Mouse (Mus musculus): ENCODE data around the gene Twnk. TPM values are rescaled to one million over a fixed set of nuclear protein-coding genes. Genes with fewer than 3 reads are reported as not detected.
A peak's percentile ranks its signal among the peaks of the same experiment; 100 is the strongest.

The Twnk gene
- polyA plus RNA-seq, 1 experiment from 2014 or later: 7.9 TPM

DNA sequence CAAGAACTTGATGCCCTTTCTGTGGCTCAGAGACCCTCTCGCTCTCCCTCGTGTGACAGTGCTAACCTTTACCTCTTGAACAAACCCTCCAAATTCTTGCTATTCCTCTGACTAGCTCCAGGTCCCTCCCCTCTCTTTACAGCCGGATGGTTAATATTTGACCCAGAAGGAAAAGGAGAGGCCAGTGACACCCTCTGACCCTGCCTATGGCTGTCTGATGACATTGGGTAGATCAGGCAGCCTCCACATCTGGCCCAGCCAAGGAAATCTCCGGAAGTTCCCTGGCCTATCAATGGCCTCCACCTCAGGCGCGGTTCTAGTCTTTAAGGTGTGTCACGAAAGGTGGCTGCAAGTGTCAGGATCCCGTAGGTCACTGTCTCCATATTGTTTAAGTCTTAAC is 14.4 kb upstream of the Twnk start:
- 62% methylated on average over 8 of the region's 8 CpGs for WGBS
- no peak overlapping the region for H3K27ac ChIP-seq (replicated peaks)
- H3K9me3 ChIP-seq (ENCODE audit: control insufficient read depth, low read length): no peaks in the 10 kb centered on the region
- no peak overlapping the region for H3K9ac ChIP-seq (ENCODE audit: low read length)
- ATAC-seq (ENCODE audit: low FRiP score, low TSS enrichment) (peak; percentile 24; the same call in 1 of the 2 replicates), DNase-seq (ENCODE audit: low spot score) (no peak)
- H3K36me3 ChIP-seq (ENCODE audit: control insufficient read depth, insufficient read depth, low read length): no peaks in the 10 kb centered on the region
- no peak overlapping the region for H3K4me3 ChIP-seq (ENCODE audit: low read depth, low read length)
- no peak for TF ChIP-seq CTCF (IDR thresholded peaks at IDR 0.05; ENCODE audit: low read depth)
- TF ChIP-seq EP300 (optimal IDR thresholded peaks at IDR 0.05): no peak
- no peaks in the 10 kb centered on the region; the same call in 1 of the 2 replicates for H3K4me1 ChIP-seq (replicated peaks; ENCODE audit: control insufficient read depth, insufficient read depth)
- H3K4me2 ChIP-seq (replicated peaks; ENCODE audit: low read depth): no peak overlapping the region
- H3K27me3 ChIP-seq (ENCODE audit: control insufficient read depth, insufficient read depth, low read length): no peaks in the 10 kb centered on the region

DNA sequence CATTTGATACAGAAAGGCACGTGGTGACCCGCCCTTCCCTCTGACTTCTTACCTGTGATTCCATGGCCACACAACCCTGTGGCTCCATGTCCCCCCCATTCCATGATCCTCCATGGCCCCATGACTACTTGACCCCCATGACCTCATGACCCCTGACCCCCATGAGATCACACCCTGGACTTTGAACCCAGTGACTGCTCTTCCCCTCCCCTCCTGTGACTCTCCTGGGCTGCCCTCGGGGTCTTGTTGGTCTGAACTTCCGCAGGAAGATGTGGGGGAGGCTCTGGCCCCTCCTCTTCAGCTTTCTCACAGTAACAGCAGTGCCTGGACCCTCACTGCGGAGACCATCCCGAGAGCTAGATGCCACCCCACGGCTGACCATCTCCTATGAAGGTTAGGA is 13.2 kb upstream of the Twnk start:
- Histone ChIP-seq H3K27ac (replicated peaks) (no peak overlapping the region), H3K4me2 (replicated peaks; ENCODE audit: low read depth) (no peak overlapping the region), H3K27me3 (ENCODE audit: control insufficient read depth, insufficient read depth, low read length) (no peaks in the 10 kb centered on the region), H3K36me3 (ENCODE audit: control insufficient read depth, insufficient read depth, low read length) (no peaks in the 10 kb centered on the region), H3K9ac (ENCODE audit: low read length) (no peak overlapping the region), H3K9me3 (ENCODE audit: control insufficient read depth, low read length) (no peaks in the 10 kb centered on the region), H3K4me1 (replicated peaks; ENCODE audit: control insufficient read depth, insufficient read depth) (no peaks in the 10 kb centered on the region; the same call in 1 of the 2 replicates), H3K4me3 (ENCODE audit: low read depth, low read length) (no peak overlapping the region)
- 52% methylated on average over 7 of the region's 7 CpGs for WGBS
- TF ChIP-seq EP300 (optimal IDR thresholded peaks at IDR 0.05): no peak
- TF ChIP-seq CTCF (IDR thresholded peaks at IDR 0.05; ENCODE audit: low read depth): no peak
- DNase-seq (ENCODE audit: low spot score) (no peak), ATAC-seq (ENCODE audit: low FRiP score, low TSS enrichment) (no peak)

DNA sequence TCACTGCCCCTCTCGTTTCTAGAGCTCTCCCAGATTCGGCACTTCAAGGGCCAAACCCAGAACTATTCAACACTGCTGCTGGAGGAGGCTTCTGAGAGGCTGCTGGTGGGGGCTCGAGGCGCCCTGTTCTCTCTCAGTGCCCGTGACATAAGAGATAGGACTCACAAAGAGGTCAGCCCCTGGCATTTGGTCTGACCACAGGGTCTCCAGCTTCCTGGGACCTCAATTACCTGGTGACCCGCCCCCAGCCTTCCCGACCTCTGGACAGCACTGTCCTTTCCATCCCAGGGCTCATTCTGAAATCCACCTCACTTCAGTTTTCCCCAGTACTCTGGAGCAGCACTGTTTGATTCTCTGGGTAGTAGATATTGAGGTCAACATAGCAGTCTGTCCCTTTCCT is 12.8 kb upstream of the Twnk start:
- 73% methylated on average over 7 of the region's 7 CpGs for WGBS
- Histone ChIP-seq H3K27me3 (ENCODE audit: control insufficient read depth, insufficient read depth, low read length) (no peaks in the 10 kb centered on the region), H3K9ac (ENCODE audit: low read length) (no peak overlapping the region), H3K36me3 (ENCODE audit: control insufficient read depth, insufficient read depth, low read length) (no peaks in the 10 kb centered on the region), H3K9me3 (ENCODE audit: control insufficient read depth, low read length) (no peaks in the 10 kb centered on the region), H3K27ac (replicated peaks) (no peak overlapping the region), H3K4me1 (replicated peaks; ENCODE audit: control insufficient read depth, insufficient read depth) (no peaks in the 10 kb centered on the region; the same call in 1 of the 2 replicates), H3K4me3 (ENCODE audit: low read depth, low read length) (no peak overlapping the region), H3K4me2 (replicated peaks; ENCODE audit: low read depth) (no peak overlapping the region)
- TF ChIP-seq CTCF (IDR thresholded peaks at IDR 0.05; ENCODE audit: low read depth) (no peak), EP300 (optimal IDR thresholded peaks at IDR 0.05) (no peak)
- no peak for ATAC-seq (ENCODE audit: low FRiP score, low TSS enrichment)
- DNase-seq (ENCODE audit: low spot score): no peak

DNA sequence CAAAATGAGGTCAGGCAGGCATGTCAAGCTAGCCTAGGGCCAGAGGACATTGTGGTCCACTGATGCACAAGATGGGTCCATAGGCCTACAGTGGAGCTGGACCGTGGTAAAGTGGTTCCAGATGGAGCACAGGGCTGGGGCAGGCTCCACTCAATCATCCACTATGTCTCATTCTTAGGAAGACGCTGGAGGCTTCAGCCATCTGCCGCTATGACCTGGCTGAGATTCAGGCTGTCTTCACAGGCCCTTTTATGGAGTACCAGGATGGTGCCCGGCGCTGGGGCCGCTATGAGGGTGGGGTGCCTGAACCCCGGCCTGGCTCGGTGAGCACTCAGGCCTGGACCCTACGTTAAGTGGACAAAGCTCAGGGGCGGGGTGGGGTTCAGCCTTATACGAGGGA is 7.7 kb upstream of the Twnk start:
- DNase-seq (ENCODE audit: low spot score): no peak
- TF ChIP-seq CTCF (IDR thresholded peaks at IDR 0.05; ENCODE audit: low read depth) (no peak), EP300 (optimal IDR thresholded peaks at IDR 0.05) (no peak)
- no peak for ATAC-seq (ENCODE audit: low FRiP score, low TSS enrichment)
- Histone ChIP-seq H3K36me3 (ENCODE audit: control insufficient read depth, insufficient read depth, low read length) (peaks cover 2% of the 10 kb centered on the region; the same call in 1 of the 2 replicates), H3K4me1 (replicated peaks; ENCODE audit: control insufficient read depth, insufficient read depth) (no peaks in the 10 kb centered on the region), H3K27me3 (ENCODE audit: control insufficient read depth, insufficient read depth, low read length) (no peaks in the 10 kb centered on the region), H3K9me3 (ENCODE audit: control insufficient read depth, low read length) (no peaks in the 10 kb centered on the region), H3K4me3 (ENCODE audit: low read depth, low read length) (no peak overlapping the region), H3K27ac (replicated peaks) (no peak overlapping the region), H3K4me2 (replicated peaks; ENCODE audit: low read depth) (no peak overlapping the region), H3K9ac (ENCODE audit: low read length) (no peak overlapping the region)
- 84% methylated on average over 11 of the region's 11 CpGs for WGBS

DNA sequence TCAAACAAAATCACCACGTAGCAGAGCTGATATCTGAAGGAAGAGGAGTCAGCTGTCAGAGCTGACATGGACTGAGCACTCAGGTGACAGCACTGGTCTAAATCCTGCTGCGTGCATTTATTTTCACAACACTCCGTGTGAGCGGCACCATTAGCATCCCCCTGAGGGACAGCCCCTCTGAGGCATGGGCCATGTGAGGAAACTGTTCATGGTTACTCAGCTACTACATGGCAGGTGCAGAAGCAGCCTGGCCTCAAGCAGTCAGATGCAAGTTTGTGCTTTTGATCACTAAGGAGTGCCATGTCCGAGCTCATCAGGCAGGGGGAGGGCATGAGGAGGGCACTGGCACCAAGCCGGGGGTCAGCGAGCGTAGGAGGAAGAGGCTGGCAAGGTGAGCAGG is 5.8 kb upstream of the Twnk start:
- 87% methylated on average over 8 of the region's 8 CpGs for WGBS
- DNase-seq (ENCODE audit: low spot score) (no peak), ATAC-seq (ENCODE audit: low FRiP score, low TSS enrichment) (no peak)
- Histone ChIP-seq H3K36me3 (ENCODE audit: control insufficient read depth, insufficient read depth, low read length) (peaks cover 2% of the 10 kb centered on the region; the same call in 1 of the 2 replicates), H3K4me2 (replicated peaks; ENCODE audit: low read depth) (no peak overlapping the region), H3K27me3 (ENCODE audit: control insufficient read depth, insufficient read depth, low read length) (no peaks in the 10 kb centered on the region), H3K9me3 (ENCODE audit: control insufficient read depth, low read length) (no peaks in the 10 kb centered on the region), H3K4me3 (ENCODE audit: low read depth, low read length) (no peak overlapping the region), H3K4me1 (replicated peaks; ENCODE audit: control insufficient read depth, insufficient read depth) (no peaks in the 10 kb centered on the region), H3K27ac (replicated peaks) (no peak overlapping the region), H3K9ac (ENCODE audit: low read length) (no peak overlapping the region)
- no peak for TF ChIP-seq CTCF (IDR thresholded peaks at IDR 0.05; ENCODE audit: low read depth)
- TF ChIP-seq EP300 (optimal IDR thresholded peaks at IDR 0.05): no peak

DNA sequence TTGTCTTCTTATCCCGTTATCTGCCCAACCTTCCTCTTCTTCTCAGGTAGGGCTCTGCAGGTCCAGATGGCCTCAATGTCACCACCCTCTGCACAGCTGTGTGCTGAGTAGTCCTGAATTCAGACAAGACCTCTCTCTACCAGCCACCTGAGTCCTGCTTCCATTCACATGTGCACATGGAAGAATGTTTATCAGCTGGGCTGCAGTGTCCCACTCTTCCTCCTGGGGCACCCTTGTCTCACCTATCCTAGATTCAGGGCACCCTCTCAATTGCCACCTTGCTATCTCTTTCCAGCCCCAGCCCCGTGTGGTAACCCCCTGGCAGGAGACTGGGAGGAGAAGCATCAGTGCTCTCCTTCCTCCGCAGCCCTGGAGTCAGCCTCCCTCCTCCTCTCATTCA is 3.2 kb upstream of the Twnk start:
- H3K36me3 ChIP-seq (ENCODE audit: control insufficient read depth, insufficient read depth, low read length): peaks cover 2% of the 10 kb centered on the region; the same call in 1 of the 2 replicates
- H3K27ac ChIP-seq (replicated peaks): no peak overlapping the region
- H3K9me3 ChIP-seq (ENCODE audit: control insufficient read depth, low read length): no peaks in the 10 kb centered on the region
- H3K9ac ChIP-seq (ENCODE audit: low read length): no peak overlapping the region
- DNase-seq (ENCODE audit: low spot score) (no peak), ATAC-seq (ENCODE audit: low FRiP score, low TSS enrichment) (no peak)
- TF ChIP-seq CTCF (IDR thresholded peaks at IDR 0.05; ENCODE audit: low read depth) (peak; percentile 52), EP300 (optimal IDR thresholded peaks at IDR 0.05) (no peak)
- no peaks in the 10 kb centered on the region for H3K4me1 ChIP-seq (replicated peaks; ENCODE audit: control insufficient read depth, insufficient read depth)
- no peak overlapping the region for H3K4me2 ChIP-seq (replicated peaks; ENCODE audit: low read depth)
- no peak overlapping the region for H3K4me3 ChIP-seq (ENCODE audit: low read depth, low read length)
- WGBS: 57% methylated on average over 3 of the region's 3 CpGs
- no peaks in the 10 kb centered on the region for H3K27me3 ChIP-seq (ENCODE audit: control insufficient read depth, insufficient read depth, low read length)
